Mouse (Mus musculus): ENCODE results near the gene Fndc8.
A peak's percentile ranks its signal among the peaks of the same experiment; 100 is the strongest.

Fndc8 gene

DNA sequence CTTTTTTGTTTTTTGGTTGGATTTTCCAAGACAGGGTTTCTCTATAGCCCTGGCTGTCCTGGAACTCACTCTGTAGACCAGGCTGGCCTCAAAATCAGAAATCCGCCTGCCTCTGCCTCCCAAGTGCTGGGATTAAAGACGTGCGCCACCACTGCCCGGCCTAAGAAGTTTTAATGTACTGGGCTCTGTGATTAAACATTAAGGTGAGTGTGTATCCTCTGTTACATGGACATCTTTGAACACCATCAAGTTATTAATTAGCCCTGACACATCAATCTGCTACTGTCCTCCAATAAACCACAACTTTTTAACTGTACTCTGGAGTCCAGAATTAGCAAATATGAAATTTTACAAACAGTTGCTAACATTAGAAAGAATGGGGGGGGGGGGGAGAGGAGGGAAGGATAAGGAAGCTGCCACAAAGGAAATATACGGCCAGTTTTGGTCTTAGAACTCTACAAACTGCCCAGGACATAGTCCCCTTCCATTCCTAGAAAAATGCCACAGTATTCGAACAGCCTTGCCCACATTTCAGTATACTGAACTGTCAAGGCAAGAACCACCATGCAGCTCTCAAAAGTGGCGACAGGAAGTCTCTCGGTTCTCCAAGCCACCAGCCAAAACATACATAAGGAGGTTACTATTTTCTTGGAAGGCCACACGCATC is 22.3 kb upstream of the Fndc8 start:
- DNase-seq (ENCODE audit: low spot score), result no peak

DNA sequence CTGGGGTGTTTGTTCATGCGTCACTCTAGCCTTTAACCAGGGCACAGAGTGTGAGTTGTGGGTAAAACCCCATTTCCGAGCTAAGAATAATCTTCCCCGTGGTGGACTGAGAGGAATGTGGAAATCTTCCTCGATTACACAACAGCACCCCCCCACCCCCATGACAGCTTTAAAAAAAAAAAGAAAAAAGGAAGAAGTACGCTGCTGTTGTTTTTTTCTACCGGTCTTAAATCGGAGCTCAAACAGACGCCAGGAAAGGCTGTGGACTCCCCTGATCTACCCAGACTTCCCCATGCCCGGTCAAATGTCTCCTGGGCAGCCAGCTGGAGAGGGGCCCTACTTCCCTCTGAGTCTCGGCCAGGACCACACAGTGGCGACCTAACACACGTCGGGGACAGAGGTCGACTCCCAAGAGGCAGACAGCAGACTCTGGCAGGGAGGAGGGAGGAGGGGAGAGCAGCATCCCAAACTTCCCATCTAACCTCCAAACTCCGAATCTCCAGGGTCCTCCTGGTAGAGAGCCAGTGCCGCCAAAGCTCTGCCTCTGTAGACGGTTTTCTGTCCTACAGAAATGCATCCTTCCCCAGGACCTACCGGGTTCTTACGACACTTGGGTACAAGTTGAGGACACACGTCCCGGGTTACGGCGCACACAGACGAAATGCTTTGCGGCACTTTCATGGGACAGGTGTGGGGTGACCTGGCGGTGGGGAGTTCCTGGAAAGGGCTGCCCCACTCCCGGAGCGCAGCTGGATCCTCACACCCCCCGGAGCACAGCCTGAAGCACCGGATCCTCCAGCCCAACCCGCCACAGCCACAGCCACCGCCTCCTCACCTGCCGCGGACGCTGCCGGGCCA is 21.5 kb upstream of the Fndc8 start:
- DNase-seq (ENCODE audit: low spot score), result peak; percentile 58

- peak; percentile 94 for DNase-seq (ENCODE audit: low spot score)
These were observed 20.9 kb upstream of the Fndc8 start, which contains the start of gene Rffl for GRCm38 (mm10) chr11:82871031-82871446. Gene Rffl (minus strand): TSS chr11:82871210.

DNA sequence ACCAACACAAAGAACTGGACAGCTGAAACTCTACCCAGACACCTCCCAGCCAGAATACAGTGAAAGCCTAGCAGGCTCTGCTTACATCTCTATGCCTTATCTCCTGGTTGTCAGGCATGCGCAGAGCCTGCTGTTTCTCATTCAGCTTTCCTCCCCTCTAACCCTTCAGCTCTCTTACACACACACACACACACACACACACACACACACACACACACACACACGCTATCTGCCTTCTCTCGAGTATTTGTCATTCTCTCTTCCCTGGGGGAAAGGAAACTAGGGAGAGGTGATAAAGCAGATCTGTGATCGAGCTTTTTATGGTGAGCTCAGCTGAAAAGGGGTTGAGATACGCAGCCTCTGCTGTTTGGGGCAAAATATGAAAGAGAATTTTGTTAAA is 17.0 kb upstream of the Fndc8 start:
- DNase-seq (ENCODE audit: low spot score), result no peak

GRCm38 (mm10) chr11:82875631-82876030 is 16.3 kb upstream of the Fndc8 start:
- DNase-seq (ENCODE audit: low spot score), result no peak

GRCm38 (mm10) chr11:82877726-82878344 is 14.1 kb upstream of the Fndc8 start:
- DNase-seq (ENCODE audit: low spot score), result no peak

DNA sequence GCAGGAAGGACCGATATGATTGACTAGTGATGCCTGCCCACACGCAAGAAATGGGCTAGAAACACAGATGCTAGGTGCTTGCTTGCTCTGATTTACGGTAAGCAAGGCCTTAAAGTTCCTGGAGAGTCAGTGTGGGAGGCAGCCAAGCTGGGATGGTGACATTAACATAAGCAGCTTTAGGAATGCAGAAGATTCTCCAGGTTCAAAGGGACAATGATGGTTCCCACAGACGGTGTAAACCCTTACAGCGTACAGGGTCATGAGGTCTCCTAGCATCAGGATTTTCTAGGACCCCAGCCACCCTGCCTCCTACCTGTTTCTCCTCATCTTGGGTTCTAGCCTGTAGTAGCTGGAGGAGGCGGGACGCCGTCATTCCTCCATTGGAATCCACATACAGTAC is 8.7 kb upstream of the Fndc8 start:
- DNase-seq (ENCODE audit: low spot score), result no peak

DNA sequence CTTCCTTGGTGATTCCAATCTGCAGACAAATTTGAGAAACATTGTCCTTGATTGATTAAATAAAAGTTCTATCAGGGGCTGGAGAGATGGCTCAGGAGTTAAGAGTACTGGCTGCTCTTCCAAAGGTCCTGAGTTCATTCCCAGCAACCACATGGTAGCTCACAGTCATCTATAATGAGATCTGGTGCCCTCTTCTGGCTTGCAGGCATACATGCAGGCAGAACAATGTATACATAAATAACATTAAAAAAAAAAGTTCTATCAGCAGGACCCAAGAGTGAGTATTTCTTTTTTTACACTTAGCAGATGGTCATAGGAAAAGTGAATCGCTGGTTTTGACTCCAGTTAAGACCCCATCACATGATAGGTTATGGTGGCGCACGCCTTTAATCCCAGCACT is 5.4 kb upstream of the Fndc8 start:
- no peak for DNase-seq (ENCODE audit: low spot score)

- DNase-seq (ENCODE audit: low spot score), result no peak
These were observed 3.4 kb upstream of the Fndc8 start for GRCm38 (mm10) chr11:82888491-82888946.

GRCm38 (mm10) chr11:82889524-82890341 is 2.2 kb upstream of the Fndc8 start:
- DNase-seq (ENCODE audit: low spot score), result peak; percentile 21

DNA sequence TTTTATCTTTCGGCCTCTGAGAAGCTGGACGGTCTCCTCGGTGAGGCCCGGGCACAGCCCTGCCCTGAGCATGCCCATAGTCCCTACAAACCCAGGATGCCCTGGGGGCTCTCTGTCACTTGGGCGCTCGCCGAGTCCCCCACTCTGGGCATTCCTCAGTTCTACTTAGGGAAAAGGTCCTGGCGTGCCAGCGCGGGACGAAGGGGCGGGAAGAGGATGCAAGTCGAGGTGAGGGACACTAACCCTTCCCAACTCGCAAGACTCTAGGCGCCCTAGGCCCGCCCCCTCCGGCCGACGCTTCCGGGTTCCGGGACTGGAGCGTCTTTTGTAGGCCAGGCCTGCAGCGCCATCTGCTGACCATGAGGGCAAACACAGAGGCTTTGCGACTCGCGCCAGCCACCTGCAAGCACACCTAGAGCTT is 1.6 kb upstream of the Fndc8 start, which contains the start of gene Rad51d:
Rad51d (minus strand) TSS at position 273 of the 421 bp plus-strand sequence.
- peak; percentile 94 for DNase-seq (ENCODE audit: low spot score)

DNA sequence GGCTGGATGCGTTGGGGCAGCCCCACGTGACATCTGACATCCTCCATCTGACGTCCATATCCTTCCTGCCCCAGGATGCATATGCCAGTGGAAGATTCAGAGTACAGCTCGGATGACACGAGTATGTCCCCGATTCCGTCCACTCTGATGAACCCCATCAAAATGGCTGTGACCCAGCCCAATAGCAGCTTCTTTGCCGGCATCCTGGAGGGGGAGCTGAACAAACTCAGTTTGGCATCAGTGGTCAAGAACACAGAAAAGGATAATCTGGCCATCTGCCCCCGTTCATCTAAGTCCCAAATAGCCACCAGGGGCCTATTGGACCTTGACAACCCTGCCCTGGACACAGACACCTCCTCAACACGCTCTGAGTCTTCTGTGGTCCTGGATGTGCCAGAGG is 5.6 kb downstream of the Fndc8 start:
- no peak for DNase-seq (ENCODE audit: low spot score)

- no peak for DNase-seq (ENCODE audit: low spot score)
These were observed 7.8 kb downstream of the Fndc8 start for GRCm38 (mm10) chr11:82899720-82900119.

- no peak for DNase-seq (ENCODE audit: low spot score)
These were observed 9.8 kb downstream of the Fndc8 start for GRCm38 (mm10) chr11:82901606-82902310.

DNA sequence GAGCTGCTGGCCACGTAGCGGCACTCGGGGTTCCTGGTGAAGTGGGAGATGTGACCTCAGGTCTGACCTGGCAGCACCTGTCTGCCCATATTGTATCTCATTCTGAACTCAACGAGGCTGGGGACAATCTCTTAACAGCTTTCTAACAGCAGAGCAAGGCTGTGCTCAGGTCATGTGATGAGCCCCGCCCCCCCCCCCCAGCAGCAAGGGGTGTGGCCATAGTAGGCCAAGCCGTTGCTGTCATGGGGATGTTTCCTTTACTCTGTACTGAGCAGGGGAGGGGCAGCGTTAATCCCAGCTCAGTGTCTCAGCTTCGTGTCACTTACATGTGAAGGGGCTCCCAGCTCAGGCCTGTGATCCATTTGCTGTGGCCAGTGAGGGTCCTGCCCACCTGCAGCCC is 13.0 kb downstream of the Fndc8 start:
- DNase-seq (ENCODE audit: low spot score), result no peak

- no peak for DNase-seq (ENCODE audit: low spot score)
These were observed 13.9 kb downstream of the Fndc8 start for GRCm38 (mm10) chr11:82905816-82906215.

DNA sequence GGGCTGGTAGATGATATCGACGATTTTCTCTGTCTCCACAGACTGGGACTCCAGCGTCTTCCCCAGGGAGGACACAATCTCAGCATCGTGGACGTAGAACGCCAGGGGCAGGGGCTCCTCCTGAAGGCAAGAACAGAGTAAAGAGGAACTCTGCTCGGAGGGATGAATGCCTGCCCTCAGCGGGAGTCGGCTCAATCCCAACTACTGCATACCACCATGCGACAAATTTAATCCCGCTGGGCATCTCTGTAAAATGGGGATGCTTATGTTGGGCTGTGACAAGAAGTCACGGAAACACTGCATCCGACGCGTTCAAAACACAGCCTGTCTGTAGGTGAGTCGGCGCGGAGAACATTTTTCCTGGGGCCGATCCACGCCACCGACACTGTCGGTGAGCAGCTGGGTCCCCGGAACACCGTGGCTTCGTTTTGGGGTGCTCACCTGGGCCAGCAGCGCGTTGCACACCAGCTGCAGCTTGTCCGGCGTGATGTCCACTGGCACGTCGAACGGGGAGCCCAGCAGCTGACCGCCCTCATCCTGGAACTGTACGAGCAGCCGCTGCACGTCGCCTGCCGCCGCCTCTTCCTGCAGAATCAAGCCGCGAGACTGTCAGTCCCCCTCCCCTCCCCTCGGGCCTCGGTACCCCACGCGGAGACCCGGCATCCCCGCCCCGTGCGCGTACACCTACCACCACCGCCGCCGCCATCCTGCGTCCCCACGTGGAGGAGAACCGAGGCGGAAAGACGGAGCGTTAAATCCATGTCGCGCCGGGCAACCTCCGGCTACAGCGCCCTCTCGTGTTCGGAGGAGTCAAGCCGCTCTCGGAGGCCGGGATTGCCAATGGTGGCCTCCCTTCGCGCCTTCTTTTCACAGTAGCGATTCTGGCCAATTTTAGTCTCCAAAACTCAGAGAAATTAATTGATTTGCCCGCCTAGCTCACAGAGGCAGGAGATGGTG is 16.0 kb downstream of the Fndc8 start, which contains the start of gene Nle1:
Nle1 (minus strand) TSS at position 761 of the 957 bp plus-strand sequence.
- DNase-seq (ENCODE audit: low spot score), result peak; percentile 96

GRCm38 (mm10) chr11:82908608-82908989 is 16.7 kb downstream of the Fndc8 start:
- no peak for DNase-seq (ENCODE audit: low spot score)

GRCm38 (mm10) chr11:82910250-82910649 is 18.3 kb downstream of the Fndc8 start, which contains the start of gene Unc45b:
Gene Unc45b (plus strand): TSS chr11:82910550.
- no peak for DNase-seq (ENCODE audit: low spot score)

Data from embryo, embryonic 10 days (tissue).